Mouse (Mus musculus) heart, adult 2 months (tissue): ENCODE measurements around the gene Gm20431.

Experiments used
- CTCF ChIP-seq: fragments of 200-600 bp; IDR thresholded peaks from 2 replicates; pipeline ENCODE4 v1.8.1; 2022; ENCODE audit warnings: antibody characterized with exemption, mild to moderate bottlenecking, moderate library complexity
- POLR2A ChIP-seq: fragments of 200-500 bp; IDR thresholded peaks from 2 replicates; pipeline ENCODE4 v1.6.1; 2011; ENCODE audit warnings: mild to moderate bottlenecking, low read depth, low read length, control low read depth; ENCODE audit not compliant: insufficient read depth

- TF ChIP-seq CTCF (no peak), POLR2A (no peak)
These were observed 38.3 kb downstream of the Gm20431 start for GRCm38 (mm10) chr2:167622965-167623364.
